Mouse (Mus musculus) G1E (cell line): Measurements from ENCODE around the gene Tnfsf13. TPM values are rescaled to one million over a fixed set of nuclear protein-coding genes. Genes with fewer than 3 reads are reported as not detected.

Source experiments
- ATAC-seq: 2 replicates; pipeline ENCODE4 v1.8.0; 2016; ENCODE audit warnings: mild to moderate bottlenecking; ENCODE audit not compliant: insufficient number of reproducible peaks, poor library complexity, low FRiP score, severe bottlenecking; ENCODE audit errors: extremely low read depth
- DNase-seq: peaks from one replicate; pipeline ENCODE4 v3.0.0; 2012; ENCODE audit warnings: low spot score
- H3K27me3 ChIP-seq: 2 replicates; pipeline ENCODE4 v1.6.1; 2012; ENCODE audit warnings: mild to moderate bottlenecking, low read length, inconsistent platforms; ENCODE audit not compliant: insufficient read depth
- H3K36me3 ChIP-seq: replicated peaks from 2 replicates; pipeline ENCODE3; 2012; ENCODE audit warnings: mild to moderate bottlenecking, inconsistent platforms
- H3K4me1 ChIP-seq: 2 replicates; pipeline ENCODE4 v1.6.1; 2012; ENCODE audit warnings: low read depth, low read length, inconsistent platforms, mixed read lengths; ENCODE audit not compliant: insufficient read depth
- H3K4me3 ChIP-seq: 2 replicates; pipeline ENCODE4 v1.5.1; 2012; ENCODE audit warnings: low read depth, mild to moderate bottlenecking, inconsistent platforms, low read length, moderate library complexity, mixed read lengths
- H3K9me3 ChIP-seq: replicated peaks from 2 replicates; pipeline ENCODE4 v1.6.1; 2012; ENCODE audit warnings: inconsistent platforms
- CTCF ChIP-seq: IDR thresholded peaks from 2 replicates; pipeline ENCODE4 v1.5.1; 2012; ENCODE audit warnings: low read depth, low read length, inconsistent platforms, mixed read lengths
- GATA1 ChIP-seq: IDR thresholded peaks from 2 replicates; pipeline ENCODE4 v1.6.1; 2012; ENCODE audit warnings: borderline replicate concordance, low read length, inconsistent platforms, mixed read lengths
- GATA2 ChIP-seq: IDR thresholded peaks from 2 replicates; pipeline ENCODE4 v1.6.1; 2012; ENCODE audit warnings: low read depth, low read length, inconsistent platforms, borderline replicate concordance
- POLR2AphosphoS5 ChIP-seq: IDR thresholded peaks from 2 replicates; pipeline ENCODE4 v1.6.1; 2012; ENCODE audit warnings: low read depth, low read length, inconsistent platforms; ENCODE audit not compliant: insufficient replicate concordance
- TAL1 ChIP-seq: conservative IDR thresholded peaks from 2 replicates; pipeline ENCODE4 v1.6.1; 2012; ENCODE audit warnings: low read depth, low read length, inconsistent platforms, mixed read lengths
- polyA plus RNA-seq: library from polyadenylated mRNA; stranded (reverse); fragments of >175 nt; gene quantifications from 2 replicates; pipeline ENCODE4 v1.2.3, GENCODE M21; 2012
- total RNA-seq, 2 experiments: library from RNA; stranded (forward) in 1 of 2; stranded (reverse) in 1 of 2; fragments of 200-1000 nt in 1 of 2; fragments of >200 nt in 1 of 2; fragmentation: Nextera tagmentation in 1 of 2; gene quantifications; 2 replicates each; pipeline ENCODE4 v1.2.3; 2014 to 2017

Tnfsf13 gene
- total and polyA plus RNA-seq, 3 experiments: not detected

DNA sequence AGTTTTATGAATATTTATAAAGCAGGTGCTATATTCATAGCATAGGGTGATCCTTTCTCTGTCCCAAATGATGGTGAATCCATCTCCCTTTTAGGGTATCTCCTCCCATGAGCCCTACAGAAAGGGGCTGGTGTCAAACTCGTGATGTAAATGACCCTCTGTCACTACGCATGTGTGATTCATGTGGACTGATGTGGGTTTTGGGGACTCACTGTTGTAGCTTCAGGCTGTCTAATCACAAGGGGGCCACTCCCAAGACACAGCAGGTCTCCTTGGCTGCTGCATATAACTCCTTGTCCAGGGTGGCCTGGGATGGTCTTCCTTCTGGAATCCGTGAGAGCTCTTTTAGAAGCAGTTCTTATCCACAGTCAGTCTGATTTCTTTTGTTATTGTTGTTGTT lies 24.9 kb upstream of the Tnfsf13 start:
- peaks cover 23% of the 10 kb centered on the region for H3K27me3 ChIP-seq
- ATAC-seq: no peak

DNA sequence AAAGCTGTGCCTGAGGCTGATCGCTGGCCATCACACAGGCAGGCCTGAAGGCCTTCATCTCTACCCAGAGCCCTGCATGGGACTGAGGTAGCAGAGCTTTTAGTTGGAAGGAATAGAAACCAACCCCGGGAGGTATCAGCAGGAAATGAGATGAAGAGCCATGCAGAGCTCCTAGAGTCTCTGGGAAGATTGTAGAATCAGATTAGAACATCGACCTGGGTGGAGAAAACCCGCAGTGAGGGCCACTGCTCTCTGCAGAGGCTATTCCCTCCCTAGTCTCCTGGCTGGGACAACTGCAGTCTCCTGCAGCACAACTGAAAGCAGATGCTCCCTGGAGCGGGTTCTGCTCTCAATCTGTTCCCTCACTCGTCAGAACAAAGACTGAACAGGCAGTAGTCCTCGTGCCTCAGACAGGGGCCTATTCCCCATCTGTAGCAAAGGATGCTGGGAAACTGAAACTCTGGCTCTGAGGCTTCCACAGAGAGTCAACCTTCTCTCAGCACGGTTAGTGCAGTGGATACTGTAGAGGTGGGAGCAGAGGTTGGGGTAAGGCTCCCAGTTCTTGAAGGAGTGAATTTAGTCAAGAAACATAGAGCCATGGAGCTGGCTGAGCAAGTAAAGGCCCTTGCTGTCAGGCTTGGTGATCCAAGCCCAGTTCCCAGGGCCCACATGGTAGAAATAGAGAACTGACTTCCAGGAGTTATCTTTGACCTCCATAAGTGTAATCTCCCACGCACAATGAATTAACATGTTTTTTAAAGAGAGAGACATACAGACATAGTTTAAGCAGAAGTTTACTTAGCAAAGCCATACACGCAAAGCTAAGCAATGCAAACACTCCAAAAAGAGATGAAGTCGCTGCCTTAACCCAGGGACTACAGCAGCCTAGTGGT lies 24.2 kb upstream of the Tnfsf13 start:
- H3K4me3 ChIP-seq: no peak overlapping the region
- no peak for DNase-seq
- peaks cover 9% of the 10 kb centered on the region for H3K4me1 ChIP-seq
- no peaks in the 10 kb centered on the region for H3K36me3 ChIP-seq
- no peaks in the 10 kb centered on the region for H3K9me3 ChIP-seq
- TF ChIP-seq GATA2 (no peak), TAL1 (no peak), CTCF (no peak), POLR2AphosphoS5 (no peak), GATA1 (no peak)
- no peak for ATAC-seq
- H3K27me3 ChIP-seq: peaks cover 24% of the 10 kb centered on the region

More for the DNA sequence above, 24.9 kb upstream of the Tnfsf13 start:
- DNase-seq: no peak
- H3K4me1 ChIP-seq: peaks cover 14% of the 10 kb centered on the region
- H3K36me3 ChIP-seq: no peaks in the 10 kb centered on the region
- no peak overlapping the region for H3K4me3 ChIP-seq
- TF ChIP-seq POLR2AphosphoS5 (no peak), CTCF (no peak), TAL1 (no peak), GATA2 (no peak), GATA1 (no peak)
- no peaks in the 10 kb centered on the region for H3K9me3 ChIP-seq

DNA sequence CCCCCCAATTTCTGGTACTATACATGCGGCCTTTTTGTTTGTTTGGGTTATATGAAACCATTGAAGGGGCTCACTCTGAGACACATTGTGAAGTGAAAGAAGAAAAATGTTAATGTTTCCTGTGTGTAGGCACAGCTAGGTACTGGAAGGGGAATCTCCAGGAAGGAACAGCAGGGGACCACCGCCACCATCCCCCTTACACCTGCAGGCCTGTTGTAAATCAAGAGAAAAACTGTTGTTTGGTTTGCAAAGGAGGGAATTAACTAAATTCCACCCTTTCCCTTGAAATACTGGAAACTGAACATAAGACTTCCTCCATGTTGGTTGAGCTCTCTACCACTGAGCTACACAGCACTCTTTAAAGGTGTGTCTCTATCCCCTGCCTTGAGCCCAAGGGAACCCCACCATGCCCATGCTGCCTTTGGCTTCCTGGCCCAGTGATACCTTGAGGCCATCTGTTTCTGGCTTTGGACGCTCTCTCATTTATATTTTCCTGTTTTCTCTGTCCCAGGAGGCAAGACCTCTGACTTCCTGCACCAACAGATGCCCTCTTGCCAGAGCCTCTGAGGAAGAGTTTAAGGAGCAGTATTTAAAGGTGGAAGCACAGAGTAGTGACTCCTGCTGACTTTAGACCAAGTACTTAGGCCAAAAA lies 23.2 kb upstream of the Tnfsf13 start:
- peaks cover 6% of the 10 kb centered on the region; the same call in 1 of the 2 replicates for H3K4me1 ChIP-seq
- peaks cover 26% of the 10 kb centered on the region for H3K27me3 ChIP-seq
- DNase-seq (no peak), ATAC-seq (no peak)
- no peak for TF ChIP-seq GATA2
- no peak for TF ChIP-seq TAL1
- TF ChIP-seq CTCF: no peak
- no peak for TF ChIP-seq POLR2AphosphoS5
- no peak for TF ChIP-seq GATA1
- H3K9me3 ChIP-seq: no peaks in the 10 kb centered on the region
- no peaks in the 10 kb centered on the region for H3K36me3 ChIP-seq
- H3K4me3 ChIP-seq: no peak overlapping the region

DNA sequence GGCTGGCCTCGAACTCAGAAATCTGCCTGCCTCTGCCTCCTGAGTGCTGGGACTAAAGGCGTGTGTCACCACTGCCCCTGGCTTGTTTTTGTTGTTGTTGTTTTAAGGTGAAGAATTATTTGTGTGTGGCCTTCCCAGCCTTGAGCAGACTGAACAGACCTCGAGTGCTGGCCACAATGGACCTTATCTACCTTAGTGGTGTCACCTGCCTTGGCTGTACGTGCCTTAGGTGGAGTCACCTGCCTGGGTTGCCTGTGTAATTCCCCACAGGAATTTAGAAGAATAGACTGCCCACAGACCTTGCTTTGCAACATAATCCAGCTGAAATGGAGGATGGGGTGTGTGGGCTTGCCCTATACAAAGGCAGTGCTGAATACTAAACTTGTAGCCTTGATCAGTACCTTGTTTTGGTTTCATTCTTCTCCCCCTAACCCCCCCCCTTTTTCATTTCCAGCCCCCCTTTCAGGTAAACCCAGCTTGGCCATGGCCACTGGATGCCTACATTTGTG lies 22.3 kb upstream of the Tnfsf13 start:
- no peak for ATAC-seq
- Histone ChIP-seq H3K9me3 (no peaks in the 10 kb centered on the region), H3K4me1 (peaks cover 6% of the 10 kb centered on the region; the same call in 1 of the 2 replicates)

DNA sequence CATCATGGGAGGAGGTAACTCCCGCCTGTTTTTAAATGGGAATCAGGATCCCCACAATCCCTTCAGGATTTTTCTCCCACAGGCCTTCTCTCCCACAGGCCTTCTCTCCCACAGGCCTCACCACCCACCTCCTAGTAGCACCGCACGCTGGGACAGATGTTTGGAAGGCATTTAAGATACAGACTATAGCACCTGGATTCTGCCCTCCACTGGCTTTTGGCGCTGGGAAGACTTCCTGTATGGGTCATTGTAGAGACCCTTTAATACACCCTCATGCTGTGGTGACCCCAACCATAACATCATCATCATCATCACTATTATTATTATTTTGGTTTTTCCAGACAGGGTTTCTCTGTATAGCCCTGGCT lies 21.9 kb upstream of the Tnfsf13 start:
- Histone ChIP-seq H3K27me3 (peaks cover 27% of the 10 kb centered on the region), H3K4me3 (no peak overlapping the region), H3K4me1 (peaks cover 6% of the 10 kb centered on the region; the same call in 1 of the 2 replicates), H3K36me3 (no peaks in the 10 kb centered on the region), H3K9me3 (no peaks in the 10 kb centered on the region)
- DNase-seq: no peak
- ATAC-seq: no peak
- TF ChIP-seq GATA1 (no peak), GATA2 (no peak), CTCF (no peak), POLR2AphosphoS5 (no peak), TAL1 (no peak)

More for the DNA sequence above, 22.3 kb upstream of the Tnfsf13 start:
- DNase-seq: no peak
- Histone ChIP-seq H3K27me3 (peaks cover 26% of the 10 kb centered on the region), H3K4me3 (no peak overlapping the region), H3K36me3 (no peaks in the 10 kb centered on the region)
- no peak for TF ChIP-seq GATA2

DNA sequence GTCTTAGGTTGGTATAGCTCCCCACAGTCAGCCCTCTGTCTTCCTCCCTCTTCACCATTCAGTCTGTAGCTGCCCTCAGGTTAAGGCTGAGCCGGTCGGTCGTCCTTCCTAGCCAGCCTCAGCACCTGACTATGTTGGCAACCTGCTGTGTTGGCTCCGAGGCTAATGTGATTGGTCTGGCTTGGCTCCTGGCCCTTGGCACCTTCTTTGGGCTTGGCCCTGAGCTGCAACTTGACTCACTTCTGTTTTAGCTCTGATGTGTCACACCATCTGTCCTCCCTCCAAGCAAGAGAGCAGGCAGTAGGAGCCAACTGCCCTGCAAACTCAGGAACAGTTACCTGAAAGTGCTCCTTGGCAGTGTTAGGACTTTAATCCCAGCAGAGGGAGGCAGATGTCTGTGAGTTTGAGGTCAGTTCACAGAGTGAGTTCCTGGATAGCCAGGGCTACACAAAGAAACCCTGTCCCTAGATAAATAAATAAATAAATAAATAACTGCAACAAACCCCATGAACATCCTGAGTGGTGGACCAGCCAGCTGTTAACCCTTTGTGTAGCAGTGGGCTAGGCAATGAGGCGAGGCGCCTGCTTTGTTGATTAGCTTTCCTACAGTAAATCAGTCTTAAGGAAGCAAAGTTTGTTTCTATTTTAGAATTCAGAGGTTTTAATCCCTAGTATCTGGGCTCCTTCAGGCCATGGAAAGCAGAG lies 21.3 kb upstream of the Tnfsf13 start:
- Histone ChIP-seq H3K9me3 (no peaks in the 10 kb centered on the region), H3K4me1 (peaks cover 6% of the 10 kb centered on the region; the same call in 1 of the 2 replicates), H3K4me3 (no peak overlapping the region), H3K27me3 (peaks cover 30% of the 10 kb centered on the region), H3K36me3 (no peaks in the 10 kb centered on the region)
- no peak for DNase-seq
- TF ChIP-seq POLR2AphosphoS5 (no peak), GATA1 (no peak), GATA2 (no peak), CTCF (no peak), TAL1 (no peak)
- no peak for ATAC-seq
